Mouse (Mus musculus) embryonic fibroblast, embryonic 13.5 days (primary cell): ENCODE results near the gene Calr3.

ENCODE experiments used
- CTCF ChIP-seq: IDR thresholded peaks from 2 replicates; pipeline ENCODE4 v1.5.1; 2011; ENCODE audit warnings: mild to moderate bottlenecking, control low read depth, low read length, moderate library complexity, borderline replicate concordance; ENCODE audit not compliant: insufficient read depth
- POLR2A ChIP-seq: IDR thresholded peaks from 2 replicates; pipeline ENCODE4 v1.6.1; 2011; ENCODE audit warnings: low read depth, mild to moderate bottlenecking, control low read depth, low read length, moderate library complexity

DNA sequence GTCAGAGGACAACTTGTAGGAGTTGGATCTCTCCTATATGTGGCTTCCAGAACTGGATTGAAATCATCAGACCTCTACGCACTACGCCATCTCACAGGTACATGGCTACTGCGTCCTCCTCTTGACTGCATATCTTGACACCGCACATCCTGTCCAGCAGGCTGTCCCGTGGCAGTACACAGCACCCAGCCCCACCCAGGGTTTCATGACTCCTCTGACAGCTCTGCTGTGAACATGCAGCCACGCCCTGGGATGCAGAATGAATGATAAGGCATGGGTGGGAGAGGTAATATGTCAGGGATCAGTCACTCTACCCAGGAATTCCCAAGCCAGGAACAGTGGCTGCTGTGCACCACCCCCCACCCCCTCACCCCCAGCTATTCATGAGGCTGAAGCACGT is 29.8 kb downstream of the Calr3 start:
- TF ChIP-seq CTCF: no peak
- no peak for TF ChIP-seq POLR2A
